Mouse (Mus musculus): ENCODE measurements at regions not wholly inside any gene's neighbourhood (a gene's known extent, or its start where the extent isn't known, plus 50 kb on each side); places are given as distances from the start of the nearest gene placed in this dataset.
"Not testable (repeated sequence)": the region's sequence is repeated elsewhere in the genome, so short reads cannot be mapped to it uniquely, and the experiment has no call there.

DNA sequence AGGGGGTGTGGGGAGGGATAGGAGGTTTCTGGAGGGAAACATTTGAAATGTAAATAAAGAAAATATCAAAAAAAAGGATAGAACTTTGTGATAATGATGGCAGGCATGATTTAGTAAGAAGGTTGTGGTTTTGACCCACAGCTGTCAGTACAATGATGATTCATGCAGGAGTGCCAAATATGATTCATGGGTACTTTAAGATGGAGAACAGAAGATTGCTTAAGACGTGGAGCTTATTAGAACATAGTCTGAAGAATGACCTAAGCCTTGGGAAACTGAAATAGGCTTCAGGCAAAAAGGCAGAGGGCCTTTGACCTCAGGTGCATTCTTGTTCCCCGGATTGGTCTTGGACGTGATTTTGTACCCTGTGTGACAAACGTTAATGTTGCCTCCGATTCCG is 671.4 kb downstream of the Dad1 start:
- not testable (repeated sequence) for TF ChIP-seq CTCF, EP300 (IDR thresholded peaks at IDR 0.05)

All from lung, postnatal 0 days (tissue).